21 mouse cellular contexts compared by ENCODE assay signal in the genomic region with DNA sequence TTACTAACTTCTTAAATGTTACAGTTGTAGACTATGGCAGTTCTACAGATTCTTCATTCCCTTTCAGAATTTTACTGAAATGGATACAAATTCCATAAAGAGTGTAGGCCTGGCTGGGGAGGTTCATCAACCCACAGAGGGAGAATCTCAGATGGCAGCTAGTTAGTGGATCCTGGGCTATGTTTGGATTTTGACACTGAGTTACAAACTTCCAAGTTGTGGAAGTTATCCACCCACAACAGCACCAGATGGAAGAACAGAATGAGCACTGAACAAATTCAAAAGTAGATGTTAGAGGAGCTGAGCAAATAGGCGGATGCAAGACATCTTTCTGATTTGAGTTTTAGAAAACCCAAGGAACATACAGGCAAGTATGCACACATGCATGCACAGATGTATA.
A peak's percentile ranks its signal among the peaks of the same experiment; 100 is the strongest.
DNase-seq lines count a peak whose midpoint lies in the region; ATAC-seq and TF ChIP-seq lines count a peak whose summit lies in the region.
"Had no signal": no experiment of that assay in that cellular context is flagged by ENCODE, and none has a peak within 500 bp of the region (broad histone marks: within the 10 kb centered on the region; RNA-seq: fewer than 3 reads in every experiment).

No protein-coding gene starts in this region.

- no peak for ATAC-seq in hindbrain, embryonic 14.5 days (ENCODE audit: low FRiP score)
- no peak for ATAC-seq in midbrain, embryonic 15.5 days (replicated peaks)
- ATAC-seq: hindbrain, postnatal 0 days; lung, postnatal 0 days had no signal

- no peak overlapping the region for H3K4me3 ChIP-seq in layer of hippocampus, adult 2 months
- no peak overlapping the region for H3K4me3 ChIP-seq in hindbrain, embryonic 14.5 days (replicated peaks; ENCODE audit: low read length)
- H3K4me3 ChIP-seq in midbrain, embryonic 15.5 days, result no peak overlapping the region
- H3K4me3 ChIP-seq: forebrain, embryonic 12.5 days; limb, embryonic 15.5 days; liver, embryonic 15.5 days; midbrain, embryonic 12.5 days; neural tube, embryonic 12.5 days had no signal

- no peak for TF ChIP-seq CTCF in layer of hippocampus, adult 2 months (conservative IDR thresholded peaks at IDR 0.05)

- H3K36me3 ChIP-seq in hindbrain, embryonic 14.5 days (replicated peaks; ENCODE audit: control insufficient read depth, insufficient read depth), result no peaks in the 10 kb centered on the region
- no peaks in the 10 kb centered on the region for H3K36me3 ChIP-seq in midbrain, embryonic 15.5 days (replicated peaks)
- H3K36me3 ChIP-seq: forebrain, embryonic 12.5 days; limb, embryonic 15.5 days; liver, embryonic 15.5 days; midbrain, embryonic 12.5 days; neural tube, embryonic 12.5 days had no signal

- no peaks in the 10 kb centered on the region for H3K9me3 ChIP-seq in hindbrain, embryonic 14.5 days (ENCODE audit: control insufficient read depth, low read length)
- H3K9me3 ChIP-seq in midbrain, embryonic 15.5 days, result no peaks in the 10 kb centered on the region
- H3K9me3 ChIP-seq: forebrain, embryonic 12.5 days; limb, embryonic 15.5 days; liver, embryonic 15.5 days; midbrain, embryonic 12.5 days; neural tube, embryonic 12.5 days had no signal

- DNase-seq in left cerebral cortex, adult 11 months (ENCODE audit: low spot score), result peak; percentile 42
- no peak for DNase-seq in left cerebral cortex, postnatal 4 days
- DNase-seq in layer of hippocampus, adult 2 months (ENCODE audit: low spot score in 2 of 2), result peak; percentile 40 to 61
- DNase-seq in left cerebral cortex, postnatal 14 days (ENCODE audit: low spot score in 2 of 2), result peak; percentile 39 to 56
- no peak for DNase-seq in hindbrain, embryonic 14.5 days (ENCODE audit: low spot score)
- no peak for DNase-seq in urinary bladder, postnatal 14 days (ENCODE audit: low spot score)
- DNase-seq: adrenal gland, postnatal 36 days; B cell, adult 2 months; cerebellum, adult 8-10 months; gastrocnemius, postnatal 36 days; kidney, adult 18-20 months; kidney, postnatal 10 days; thymus, postnatal 25 days had no signal

- H3K9ac ChIP-seq in hindbrain, embryonic 14.5 days, result no peak overlapping the region
- H3K9ac ChIP-seq in midbrain, embryonic 15.5 days, result no peak overlapping the region
- H3K9ac ChIP-seq: forebrain, embryonic 12.5 days; limb, embryonic 15.5 days; liver, embryonic 15.5 days; midbrain, embryonic 12.5 days; neural tube, embryonic 12.5 days had no signal

- no peaks in the 10 kb centered on the region for H3K27me3 ChIP-seq in hindbrain, embryonic 14.5 days (ENCODE audit: control insufficient read depth, insufficient read depth, low read length)
- H3K27me3 ChIP-seq in midbrain, embryonic 15.5 days (replicated peaks), result no peaks in the 10 kb centered on the region
- H3K27me3 ChIP-seq: forebrain, embryonic 12.5 days; limb, embryonic 15.5 days; liver, embryonic 15.5 days; midbrain, embryonic 12.5 days; neural tube, embryonic 12.5 days had no signal

- no peaks in the 10 kb centered on the region for H3K4me1 ChIP-seq in hindbrain, embryonic 14.5 days (replicated peaks; ENCODE audit: control insufficient read depth, insufficient read depth, low read length)
- no peaks in the 10 kb centered on the region for H3K4me1 ChIP-seq in midbrain, embryonic 15.5 days
- H3K4me1 ChIP-seq: forebrain, embryonic 12.5 days; limb, embryonic 15.5 days; liver, embryonic 15.5 days; midbrain, embryonic 12.5 days; neural tube, embryonic 12.5 days had no signal

- H3K27ac ChIP-seq in layer of hippocampus, adult 2 months, result peak overlapping the region; percentile 24; the same call in 1 of the 2 replicates
- H3K27ac ChIP-seq in hindbrain, embryonic 14.5 days, result no peak overlapping the region
- H3K27ac ChIP-seq in midbrain, embryonic 15.5 days, result no peak overlapping the region
- H3K27ac ChIP-seq: forebrain, embryonic 12.5 days; hindbrain, postnatal 0 days; limb, embryonic 15.5 days; liver, embryonic 15.5 days; midbrain, embryonic 12.5 days; neural tube, embryonic 12.5 days had no signal

- 93% methylated on average over 1 of the region's 1 CpGs for WGBS in hindbrain, embryonic 14.5 days
- 95% methylated on average over 1 of the region's 1 CpGs for WGBS in midbrain, embryonic 15.5 days

- H3K4me2 ChIP-seq in hindbrain, embryonic 14.5 days (replicated peaks), result no peak overlapping the region
- no peak overlapping the region for H3K4me2 ChIP-seq in midbrain, embryonic 15.5 days
- H3K4me2 ChIP-seq: forebrain, embryonic 12.5 days; limb, embryonic 15.5 days; liver, embryonic 15.5 days; midbrain, embryonic 12.5 days; neural tube, embryonic 12.5 days had no signal

- intact Hi-C loops in left cerebral cortex, postnatal 4 days (cut with DNase I), result no loop called here
- intact Hi-C loops in left cerebral cortex, postnatal 14 days (cut with DNase I), result no loop called here

Comparison
In these comparisons a context has a peak if more than half of its experiments do, and no peak if none do; other contexts are left out.
1. DNase-seq: peak in left cerebral cortex, adult 11 months (single experiment), layer of hippocampus, adult 2 months (2 of 2) and left cerebral cortex, postnatal 14 days (2 of 2); none in left cerebral cortex, postnatal 4 days (single experiment), hindbrain, embryonic 14.5 days (single experiment) and urinary bladder, postnatal 14 days (single experiment).